In the genomic region with DNA sequence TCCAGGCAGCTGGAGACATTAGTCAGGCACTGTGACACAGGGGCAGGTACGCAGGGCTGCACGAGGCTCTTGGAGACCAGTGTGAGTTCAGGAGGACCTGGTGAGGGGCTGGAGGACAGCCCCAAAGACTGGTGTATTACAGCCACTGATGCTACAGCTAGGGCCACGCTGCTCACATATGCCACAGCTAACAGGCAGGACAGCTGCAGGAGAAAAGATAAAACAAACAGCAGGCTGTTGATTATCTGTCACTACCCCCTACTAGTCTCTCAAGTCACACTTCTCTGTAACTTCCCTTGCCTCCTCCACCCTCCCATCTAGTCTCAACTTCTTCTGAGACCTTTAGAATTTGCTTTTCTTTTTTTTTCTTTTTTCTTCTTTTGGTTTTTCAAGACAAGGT, we compare ENCODE assay signal across 19 mouse cellular contexts. TPM values are rescaled to one million over a fixed set of nuclear protein-coding genes. Genes with fewer than 3 reads are reported as not detected.
DNase-seq lines count a peak whose midpoint lies in the region; ATAC-seq and TF ChIP-seq lines count a peak whose summit lies in the region.
"Had no signal": no experiment of that assay in that cellular context is flagged by ENCODE, and none has a peak within 500 bp of the region (broad histone marks: within the 10 kb centered on the region; RNA-seq: fewer than 3 reads in every experiment).

No protein-coding gene starts in this region.

- H3K27me3 ChIP-seq in heart, embryonic 12.5 days (replicated peaks): 0 out of 2 replicates have a peak, but pooled peaks cover 3% of the 10 kb centered on the region
- H3K27me3 ChIP-seq in stomach, embryonic 14.5 days (ENCODE audit: control insufficient read depth, insufficient read depth, low read length): no peaks in the 10 kb centered on the region
- H3K27me3 ChIP-seq in stomach, postnatal 0 days (ENCODE audit: control insufficient read depth, insufficient read depth, low read length): no peaks in the 10 kb centered on the region
- H3K27me3 ChIP-seq in liver, embryonic 11.5 days (replicated peaks; ENCODE audit: control insufficient read depth, insufficient read depth, low read length): no peaks in the 10 kb centered on the region; the same call in 1 of the 2 replicates
- H3K27me3 ChIP-seq in stomach, embryonic 15.5 days (replicated peaks): no peaks in the 10 kb centered on the region
- H3K27me3 ChIP-seq in hindbrain, embryonic 11.5 days (ENCODE audit: control insufficient read depth, insufficient read depth, low read length): no peaks in the 10 kb centered on the region
- H3K27me3 ChIP-seq: limb, embryonic 13.5 days; neural tube, embryonic 15.5 days had no signal

- peak; percentile 70 for ATAC-seq in heart, embryonic 12.5 days (ENCODE audit: insufficient number of reproducible peaks, low FRiP score)
- peak; percentile 28; the same call in 1 of the 2 replicates for ATAC-seq in stomach, embryonic 14.5 days (ENCODE audit: insufficient number of reproducible peaks, insufficient read depth, low FRiP score, low read depth)
- no peak for ATAC-seq in stomach, postnatal 0 days (ENCODE audit: low FRiP score, low TSS enrichment)
- peak; percentile 94 for ATAC-seq in liver, embryonic 11.5 days (replicated peaks; ENCODE audit: low FRiP score)
- ATAC-seq in stomach, embryonic 15.5 days (ENCODE audit: insufficient read depth, low FRiP score, low read depth): peak; percentile 78
- no peak for ATAC-seq in hindbrain, embryonic 11.5 days (ENCODE audit: low FRiP score)

- 33% methylated on average over 3 of the region's 3 CpGs for WGBS in heart, embryonic 12.5 days
- WGBS in stomach, embryonic 14.5 days: 39% methylated on average over 3 of the region's 3 CpGs
- 65% methylated on average over 3 of the region's 3 CpGs for WGBS in stomach, postnatal 0 days
- WGBS in liver, embryonic 11.5 days: 31% methylated on average over 3 of the region's 3 CpGs
- WGBS in stomach, embryonic 15.5 days: 42% methylated on average over 3 of the region's 3 CpGs
- 85% methylated on average over 3 of the region's 3 CpGs for WGBS in hindbrain, embryonic 11.5 days

- no peak overlapping the region for H3K9ac ChIP-seq in heart, embryonic 12.5 days
- H3K9ac ChIP-seq in stomach, embryonic 14.5 days (replicated peaks; ENCODE audit: low read depth, low read length): no peak overlapping the region
- no peak overlapping the region for H3K9ac ChIP-seq in stomach, postnatal 0 days (ENCODE audit: low read length)
- H3K9ac ChIP-seq in liver, embryonic 11.5 days (ENCODE audit: low read depth, low read length): peak overlapping the region; percentile 42
- H3K9ac ChIP-seq in stomach, embryonic 15.5 days: no peak overlapping the region
- no peak overlapping the region for H3K9ac ChIP-seq in hindbrain, embryonic 11.5 days (ENCODE audit: low read depth, low read length)
- H3K9ac ChIP-seq: limb, embryonic 13.5 days; midbrain, embryonic 12.5 days; neural tube, embryonic 15.5 days had no signal

- no peak overlapping the region for H3K4me2 ChIP-seq in heart, embryonic 12.5 days
- no peak overlapping the region for H3K4me2 ChIP-seq in stomach, embryonic 14.5 days (replicated peaks; ENCODE audit: low read depth, low read length)
- H3K4me2 ChIP-seq in stomach, postnatal 0 days (replicated peaks; ENCODE audit: low read depth): no peak overlapping the region
- peak overlapping the region; percentile 93 for H3K4me2 ChIP-seq in liver, embryonic 11.5 days
- no peak overlapping the region for H3K4me2 ChIP-seq in stomach, embryonic 15.5 days
- H3K4me2 ChIP-seq in hindbrain, embryonic 11.5 days (replicated peaks; ENCODE audit: low read depth, low read length): no peak overlapping the region
- H3K4me2 ChIP-seq: limb, embryonic 13.5 days; midbrain, embryonic 12.5 days; neural tube, embryonic 15.5 days had no signal

- H3K27ac ChIP-seq in heart, embryonic 12.5 days (ENCODE audit: poor library complexity, severe bottlenecking): 0 out of 2 replicates have a peak overlapping the region, but pooled peaks have one; percentile 26
- no peak overlapping the region for H3K27ac ChIP-seq in stomach, embryonic 14.5 days (ENCODE audit: low read length)
- no peak overlapping the region for H3K27ac ChIP-seq in stomach, postnatal 0 days (replicated peaks)
- peak overlapping the region; percentile 97 for H3K27ac ChIP-seq in liver, embryonic 11.5 days (ENCODE audit: low read depth, low read length)
- H3K27ac ChIP-seq in stomach, embryonic 15.5 days: no peak overlapping the region
- H3K27ac ChIP-seq in hindbrain, embryonic 11.5 days (ENCODE audit: low read depth, low read length): no peak overlapping the region
- H3K27ac ChIP-seq: embryonic facial prominence, embryonic 10.5 days; limb, embryonic 13.5 days; midbrain, embryonic 12.5 days; neural tube, embryonic 15.5 days had no signal

- H3K4me1 ChIP-seq in heart, embryonic 12.5 days (replicated peaks): peaks cover 11% of the 10 kb centered on the region
- peaks cover 6% of the 10 kb centered on the region; the same call in 1 of the 2 replicates for H3K4me1 ChIP-seq in stomach, embryonic 14.5 days (ENCODE audit: control insufficient read depth, insufficient read depth, low read length)
- H3K4me1 ChIP-seq in stomach, postnatal 0 days (replicated peaks; ENCODE audit: control insufficient read depth, insufficient read depth): no peaks in the 10 kb centered on the region
- peaks cover 53% of the 10 kb centered on the region for H3K4me1 ChIP-seq in liver, embryonic 11.5 days (replicated peaks; ENCODE audit: control insufficient read depth, insufficient read depth, low read length)
- peaks cover 11% of the 10 kb centered on the region; the same call in 1 of the 2 replicates for H3K4me1 ChIP-seq in stomach, embryonic 15.5 days
- H3K4me1 ChIP-seq in hindbrain, embryonic 11.5 days (replicated peaks; ENCODE audit: control insufficient read depth, insufficient read depth, low read length): 0 out of 2 replicates have a peak, but pooled peaks cover 3% of the 10 kb centered on the region

- no peak for TF ChIP-seq CTCF in stomach, postnatal 0 days (IDR thresholded peaks at IDR 0.05; ENCODE audit: low read depth)

- no peak overlapping the region for H3K4me3 ChIP-seq in heart, embryonic 12.5 days
- H3K4me3 ChIP-seq in stomach, embryonic 14.5 days (ENCODE audit: low read depth, low read length): no peak overlapping the region
- H3K4me3 ChIP-seq in stomach, postnatal 0 days (ENCODE audit: low read depth, low read length): no peak overlapping the region
- 0 out of 2 replicates have a peak overlapping the region, but pooled peaks have one; percentile 18 for H3K4me3 ChIP-seq in liver, embryonic 11.5 days (ENCODE audit: low read depth, low read length)
- H3K4me3 ChIP-seq in stomach, embryonic 15.5 days (replicated peaks): no peak overlapping the region
- no peak overlapping the region for H3K4me3 ChIP-seq in hindbrain, embryonic 11.5 days (ENCODE audit: low read depth, low read length)
- H3K4me3 ChIP-seq: embryonic facial prominence, embryonic 10.5 days; limb, embryonic 13.5 days; midbrain, embryonic 12.5 days; neural tube, embryonic 15.5 days had no signal

- peaks cover 46% of the 10 kb centered on the region for H3K36me3 ChIP-seq in heart, embryonic 12.5 days
- peaks cover 34% of the 10 kb centered on the region for H3K36me3 ChIP-seq in stomach, embryonic 14.5 days (ENCODE audit: control insufficient read depth, insufficient read depth, low read length)
- peaks cover 24% of the 10 kb centered on the region for H3K36me3 ChIP-seq in stomach, postnatal 0 days (ENCODE audit: control insufficient read depth, insufficient read depth, low read length)
- H3K36me3 ChIP-seq in liver, embryonic 11.5 days (ENCODE audit: control insufficient read depth, insufficient read depth, low read length): peaks cover 25% of the 10 kb centered on the region
- peaks cover 29% of the 10 kb centered on the region for H3K36me3 ChIP-seq in stomach, embryonic 15.5 days
- peaks cover 8% of the 10 kb centered on the region; the same call in 1 of the 2 replicates for H3K36me3 ChIP-seq in hindbrain, embryonic 11.5 days (ENCODE audit: control insufficient read depth, insufficient read depth, low read length)

- H3K9me3 ChIP-seq in heart, embryonic 12.5 days (replicated peaks): no peaks in the 10 kb centered on the region
- H3K9me3 ChIP-seq in stomach, embryonic 14.5 days (ENCODE audit: control insufficient read depth, low read depth, low read length): no peaks in the 10 kb centered on the region
- H3K9me3 ChIP-seq in stomach, postnatal 0 days (ENCODE audit: control insufficient read depth, low read length): no peaks in the 10 kb centered on the region
- no peaks in the 10 kb centered on the region for H3K9me3 ChIP-seq in liver, embryonic 11.5 days (ENCODE audit: control insufficient read depth, low read length)
- H3K9me3 ChIP-seq in stomach, embryonic 15.5 days: no peaks in the 10 kb centered on the region
- no peaks in the 10 kb centered on the region for H3K9me3 ChIP-seq in hindbrain, embryonic 11.5 days (ENCODE audit: control insufficient read depth, low read length)
- H3K9me3 ChIP-seq: embryonic facial prominence, embryonic 10.5 days; limb, embryonic 13.5 days; midbrain, embryonic 12.5 days; neural tube, embryonic 15.5 days had no signal

- TF ChIP-seq EP300 in stomach, postnatal 0 days (optimal IDR thresholded peaks at IDR 0.05): no peak

- no peak for DNase-seq in heart, postnatal 4 days
- no peak for DNase-seq in stomach, postnatal 0 days (ENCODE audit: low spot score)
- DNase-seq in liver, embryonic 11.5 days (ENCODE audit: low spot score): no peak
- no peak for DNase-seq in hindbrain, embryonic 11.5 days (ENCODE audit: low spot score)
- DNase-seq in ovary, postnatal 36 days (ENCODE audit: low spot score): no peak
- DNase-seq: adrenal gland, adult 8-10 months; B cell, adult 2 months; cerebellum, adult 9-11 months; heart, postnatal 14 days; lung, postnatal 14 days; retina, postnatal 1 day; thymus, adult 18-20 months had no signal

RNA-seq across cellular contexts. Expression of a gene that starts 3.0 kb away (rescaled TPM):
- polyA plus RNA-seq in heart, embryonic 12.5 days (2016; fragmentation: Nextera tagmentation; extraction: Ambion mirVana): 0.21 and 0.22 TPM in 2 replicates
- total RNA-seq in heart, postnatal 4 days (2021): 1 to 10 TPM; 1.2 to 1.3 TPM
- 0.42 and 0.91 TPM in 2 replicates for polyA plus RNA-seq in stomach, embryonic 14.5 days (2014; fragmentation: Nextera tagmentation; extraction: Ambion mirVana)
- polyA plus RNA-seq in stomach, postnatal 0 days (2015; fragmentation: Nextera tagmentation; extraction: Ambion mirVana): 2.2 TPM in 2 replicates
- polyA plus RNA-seq in liver, embryonic 11.5 days (2014; fragmentation: Nextera tagmentation; extraction: Ambion mirVana): 0.23 and 0.42 TPM in 2 replicates
- polyA plus RNA-seq in stomach, embryonic 15.5 days (2015; fragmentation: Nextera tagmentation; extraction: Ambion mirVana): 0.49 and 0.86 TPM in 2 replicates
- not detected in 2 replicates for polyA plus RNA-seq in hindbrain, embryonic 11.5 days (2014; fragmentation: Nextera tagmentation; extraction: Ambion mirVana)
- polyA plus RNA-seq: neural tube, embryonic 15.5 days had no signal

RNA-seq across cellular contexts. Expression of a gene that starts 5.8 kb away (rescaled TPM):
- polyA plus RNA-seq in heart, embryonic 12.5 days (2016; fragmentation: Nextera tagmentation; extraction: Ambion mirVana): 39.9 and 41.1 TPM in 2 replicates
- 10 to 100 TPM; 27.9 to 35.0 TPM for total RNA-seq in heart, postnatal 4 days (2021)
- polyA plus RNA-seq in stomach, embryonic 14.5 days (2014; fragmentation: Nextera tagmentation; extraction: Ambion mirVana): 37.1 and 40.5 TPM in 2 replicates
- 35.1 and 38.3 TPM in 2 replicates for polyA plus RNA-seq in stomach, postnatal 0 days (2015; fragmentation: Nextera tagmentation; extraction: Ambion mirVana)
- polyA plus RNA-seq in liver, embryonic 11.5 days (2014; fragmentation: Nextera tagmentation; extraction: Ambion mirVana): 63.4 and 68.3 TPM in 2 replicates
- 38.8 and 44.9 TPM in 2 replicates for polyA plus RNA-seq in stomach, embryonic 15.5 days (2015; fragmentation: Nextera tagmentation; extraction: Ambion mirVana)
- polyA plus RNA-seq in hindbrain, embryonic 11.5 days (2014; fragmentation: Nextera tagmentation; extraction: Ambion mirVana): 47.4 and 49.0 TPM in 2 replicates

RNA-seq across cellular contexts. Expression of a gene that starts 5.8 kb away (rescaled TPM):
- polyA plus RNA-seq in heart, embryonic 12.5 days (2016; fragmentation: Nextera tagmentation; extraction: Ambion mirVana): 36.3 and 40.5 TPM in 2 replicates
- total RNA-seq in heart, postnatal 4 days (2021): 10 to 100 TPM; 34.1 to 37.5 TPM
- 47.7 and 51.8 TPM in 2 replicates for polyA plus RNA-seq in stomach, embryonic 14.5 days (2014; fragmentation: Nextera tagmentation; extraction: Ambion mirVana)
- polyA plus RNA-seq in stomach, postnatal 0 days (2015; fragmentation: Nextera tagmentation; extraction: Ambion mirVana): 30.4 and 31.2 TPM in 2 replicates
- 72.5 and 72.9 TPM in 2 replicates for polyA plus RNA-seq in liver, embryonic 11.5 days (2014; fragmentation: Nextera tagmentation; extraction: Ambion mirVana)
- polyA plus RNA-seq in stomach, embryonic 15.5 days (2015; fragmentation: Nextera tagmentation; extraction: Ambion mirVana): 43.8 and 47.8 TPM in 2 replicates
- 50.3 and 58.4 TPM in 2 replicates for polyA plus RNA-seq in hindbrain, embryonic 11.5 days (2014; fragmentation: Nextera tagmentation; extraction: Ambion mirVana)

RNA-seq across cellular contexts. Expression of a gene that starts 11.7 kb away (rescaled TPM):
- polyA plus RNA-seq in heart, embryonic 12.5 days (2016; fragmentation: Nextera tagmentation; extraction: Ambion mirVana): 6.0 and 6.9 TPM in 2 replicates
- 1 to 10 TPM; 2.3 to 3.1 TPM for total RNA-seq in heart, postnatal 4 days (2021)
- 7.2 and 9.7 TPM in 2 replicates for polyA plus RNA-seq in stomach, embryonic 14.5 days (2014; fragmentation: Nextera tagmentation; extraction: Ambion mirVana)
- polyA plus RNA-seq in stomach, postnatal 0 days (2015; fragmentation: Nextera tagmentation; extraction: Ambion mirVana): 3.5 and 4.2 TPM in 2 replicates
- polyA plus RNA-seq in liver, embryonic 11.5 days (2014; fragmentation: Nextera tagmentation; extraction: Ambion mirVana): 6.8 and 8.6 TPM in 2 replicates
- 8.6 and 9.5 TPM in 2 replicates for polyA plus RNA-seq in stomach, embryonic 15.5 days (2015; fragmentation: Nextera tagmentation; extraction: Ambion mirVana)
- 14.8 and 15.2 TPM in 2 replicates for polyA plus RNA-seq in hindbrain, embryonic 11.5 days (2014; fragmentation: Nextera tagmentation; extraction: Ambion mirVana)

RNA-seq across cellular contexts. Expression of a gene that starts 31.7 kb away (rescaled TPM):
- 26.1 and 26.7 TPM in 2 replicates for polyA plus RNA-seq in heart, embryonic 12.5 days (2016; fragmentation: Nextera tagmentation; extraction: Ambion mirVana)
- total RNA-seq in heart, postnatal 4 days (2021): 10 to 100 TPM; 17.3 to 20.6 TPM
- polyA plus RNA-seq in stomach, embryonic 14.5 days (2014; fragmentation: Nextera tagmentation; extraction: Ambion mirVana): 41.0 and 43.4 TPM in 2 replicates
- polyA plus RNA-seq in stomach, postnatal 0 days (2015; fragmentation: Nextera tagmentation; extraction: Ambion mirVana): 43.0 and 44.5 TPM in 2 replicates
- 45.4 and 50.9 TPM in 2 replicates for polyA plus RNA-seq in liver, embryonic 11.5 days (2014; fragmentation: Nextera tagmentation; extraction: Ambion mirVana)
- polyA plus RNA-seq in stomach, embryonic 15.5 days (2015; fragmentation: Nextera tagmentation; extraction: Ambion mirVana): 41.0 and 41.2 TPM in 2 replicates
- 37.4 and 37.7 TPM in 2 replicates for polyA plus RNA-seq in hindbrain, embryonic 11.5 days (2014; fragmentation: Nextera tagmentation; extraction: Ambion mirVana)

Comparison
In these comparisons a context has a peak if more than half of its experiments do, and no peak if none do; other contexts are left out.
1. ATAC-seq: peak in heart, embryonic 12.5 days (single experiment), stomach, embryonic 14.5 days (single experiment), liver, embryonic 11.5 days (single experiment) and stomach, embryonic 15.5 days (single experiment); none in stomach, postnatal 0 days (single experiment) and hindbrain, embryonic 11.5 days (single experiment).
2. H3K27ac ChIP-seq: peak in heart, embryonic 12.5 days (single experiment) and liver, embryonic 11.5 days (single experiment); none in stomach, embryonic 14.5 days (single experiment), stomach, postnatal 0 days (single experiment), stomach, embryonic 15.5 days (single experiment) and hindbrain, embryonic 11.5 days (single experiment).